Mouse (Mus musculus): ENCODE measurements around the gene Senp3. TPM values are rescaled to one million over a fixed set of nuclear protein-coding genes. Genes with fewer than 3 reads are reported as not detected.

The Senp3 gene
- 10 to 100 TPM; 64.7 to 65.2 TPM for total RNA-seq (2023)

DNA sequence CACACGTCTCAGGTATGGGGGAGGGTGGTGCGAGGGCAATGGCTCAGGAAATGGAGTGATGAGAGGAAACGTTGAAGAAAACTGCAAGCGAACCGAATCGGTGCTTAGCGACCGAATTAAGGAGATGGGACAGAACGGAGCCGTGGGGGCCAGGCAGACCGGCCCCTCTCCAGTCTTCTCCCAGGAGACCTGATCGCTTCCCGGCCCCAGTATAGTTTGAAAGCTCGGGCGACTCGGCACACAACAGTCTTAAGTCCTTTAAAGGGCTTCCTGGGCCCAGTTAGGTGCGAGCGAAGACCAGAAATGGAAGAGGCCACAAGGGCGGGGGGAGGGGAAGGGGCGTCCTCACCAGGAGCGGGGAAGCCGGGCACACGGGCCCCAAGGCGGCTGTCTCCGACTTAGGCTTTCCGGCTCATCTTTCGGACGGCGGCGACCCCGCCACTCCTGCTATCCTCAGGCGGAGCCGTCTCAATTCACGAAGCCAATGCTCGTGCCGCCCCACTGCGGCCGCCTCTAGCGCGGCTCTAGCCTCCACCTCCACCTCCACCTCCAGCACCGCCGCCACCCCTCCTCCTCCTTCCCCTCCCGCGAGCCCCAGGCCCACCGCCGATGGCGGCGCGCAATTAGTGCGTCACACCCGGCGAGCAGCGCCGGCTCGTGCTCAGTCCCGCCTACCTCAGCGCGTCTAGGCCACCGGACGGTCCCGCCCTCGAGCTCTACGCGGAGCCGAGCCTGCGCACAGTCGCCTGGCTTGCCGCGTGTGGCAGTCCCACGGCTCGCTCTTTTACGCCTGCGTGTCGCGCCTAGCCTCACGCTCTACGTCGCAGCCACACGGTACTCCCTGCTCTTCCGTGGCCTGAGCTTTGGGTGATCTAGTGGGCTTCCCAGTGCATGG is at the start of gene Senp3:
Gene Senp3 (minus strand): TSS at position 771 of the 895 bp plus-strand sequence.

GRCm38 (mm10) chr11:69695361-69696181 is 13.7 kb upstream of the Senp3 start, which contains the start of the genes Tnfsf12 and Tnfsfm13:
Gene Tnfsf12, minus strand, starts transcription at chr11:69695849.
Gene Tnfsfm13, minus strand, starts transcription at chr11:69696098.

GRCm38 (mm10) chr11:69685526-69686148 is 3.8 kb upstream of the Senp3 start, which contains the start of gene Tnfsf13:
Gene Tnfsf13, minus strand, starts transcription at chr11:69685784.

GRCm38 (mm10) chr11:69672211-69672706 is 9.6 kb downstream of the Senp3 start, which contains the start of gene Eif4a1:
Gene Eif4a1, minus strand, starts transcription at chr11:69672423.

GRCm38 (mm10) chr11:69665961-69666664 is 15.8 kb downstream of the Senp3 start, which contains the start of gene Cd68:
Gene Cd68, minus strand, starts transcription at chr11:69666153.

GRCm38 (mm10) chr11:69662213-69662966 is 19.5 kb downstream of the Senp3 start, which contains the start of gene Mpdu1:
Gene Mpdu1, minus strand, starts transcription at chr11:69662642.

GRCm38 (mm10) chr11:69655264-69656064 is 26.4 kb downstream of the Senp3 start, which contains the start of gene Sox15:
Gene Sox15, plus strand, starts transcription at chr11:69655314.

GRCm38 (mm10) chr11:69632284-69633089 is 49.4 kb downstream of the Senp3 start, which contains the start of gene Fxr2:
Gene Fxr2, plus strand, starts transcription at chr11:69632990.

Other genes starting within 250 kb of the Senp3 start
- gene Dnah2, start 133.0 kb downstream of the Senp3 start, total RNA-seq (2023), result 1 to 10 TPM; 9.6 to 9.8 TPM
- under 1 TPM; 0.18 to 0.20 TPM for gene Efnb3, start 121.9 kb downstream of the Senp3 start, total RNA-seq (2023)
- 1 to 10 TPM; 9.0 to 9.8 TPM for gene Wrap53, start 101.8 kb downstream of the Senp3 start, total RNA-seq (2023)
- 10 to 100 TPM; 59.1 to 59.7 TPM for gene Trp53, start 101.7 kb downstream of the Senp3 start, total RNA-seq (2023)
- 1 to 10 TPM; 5.4 to 6.9 TPM for gene Atp1b2, start 76.1 kb downstream of the Senp3 start, total RNA-seq (2023)
- not detected for gene Shbg, start 64.2 kb downstream of the Senp3 start, total RNA-seq (2023)
- gene Sat2, start 60.1 kb downstream of the Senp3 start, total RNA-seq (2023), result not detected
- 10 to 100 TPM; 42.3 to 53.2 TPM for gene Fxr2, start 49.1 kb downstream of the Senp3 start, total RNA-seq (2023)
- under 1 TPM in 1 of 2 experiments, not detected in 1; 0.55 TPM for gene Sox15, start 26.8 kb downstream of the Senp3 start, total RNA-seq (2023)
- 10 to 100 TPM; 51.6 to 54.9 TPM for gene Mpdu1, start 19.4 kb downstream of the Senp3 start, total RNA-seq (2023)
- gene Cd68, start 15.9 kb downstream of the Senp3 start, total RNA-seq (2023), result 100 to 1,000 TPM; 138 to 157 TPM
- gene Eif4a1, start 9.7 kb downstream of the Senp3 start, total RNA-seq (2023), result 100 to 1,000 TPM; 554 to 653 TPM
- gene Tnfsf13, start 3.7 kb upstream of the Senp3 start, total RNA-seq (2023), result 10 to 100 TPM; 15.8 to 16.0 TPM
- gene Tnfsf12, start 13.8 kb upstream of the Senp3 start, total RNA-seq (2023), result 1 to 10 TPM; 7.9 to 8.7 TPM
- 1 to 10 TPM; 4.7 to 5.5 TPM for gene Tnfsfm13, start 14.0 kb upstream of the Senp3 start, total RNA-seq (2023)
- gene Polr2a, start 76.6 kb upstream of the Senp3 start, total RNA-seq (2023), result 10 to 100 TPM; 82.6 to 86.1 TPM
- not detected for gene Slc35g3, start 79.9 kb upstream of the Senp3 start, total RNA-seq (2023)
- gene Zbtb4, start 83.8 kb upstream of the Senp3 start, total RNA-seq (2023), result 1 to 10 TPM; 2.4 to 3.3 TPM
- 1 to 10 TPM in 1 of 2 experiments, under 1 TPM in 1; 0.79 to 1.9 TPM for gene Chrnb1, start 113.9 kb upstream of the Senp3 start, total RNA-seq (2023)
- under 1 TPM in 1 of 2 experiments, not detected in 1; 0.18 TPM for gene Fgf11, start 119.8 kb upstream of the Senp3 start, total RNA-seq (2023)
- not detected for gene Tmem102, start 123.5 kb upstream of the Senp3 start, total RNA-seq (2023)
- gene Gm39566, start 133.2 kb upstream of the Senp3 start, total RNA-seq (2023), result not detected
- gene Spem2, start 136.4 kb upstream of the Senp3 start, total RNA-seq (2023), result not detected
- not detected for gene Spem1, start 140.1 kb upstream of the Senp3 start, total RNA-seq (2023)
- 1 to 10 TPM; 1.3 to 2.1 TPM for gene Nlgn2, start 155.7 kb upstream of the Senp3 start, total RNA-seq (2023)
- 100 to 1,000 TPM in 1 of 2 experiments, 10 to 100 TPM in 1; 99.2 to 106 TPM for gene Tmem256, start 156.4 kb upstream of the Senp3 start, total RNA-seq (2023)
- 10 to 100 TPM; 35.0 to 35.9 TPM for gene Plscr3, start 164.3 kb upstream of the Senp3 start, total RNA-seq (2023)
- not detected for gene Tnk1, start 176.6 kb upstream of the Senp3 start, total RNA-seq (2023)
- 1 to 10 TPM in 1 of 2 experiments, under 1 TPM in 1; 0.88 to 1.2 TPM for gene Tmem95, start 195.9 kb upstream of the Senp3 start, total RNA-seq (2023)
- gene Kctd11, start 199.3 kb upstream of the Senp3 start, total RNA-seq (2023), result 1 to 10 TPM; 8.6 to 9.0 TPM
- 100 to 1,000 TPM; 260 to 263 TPM for gene Acap1, start 213.5 kb upstream of the Senp3 start, total RNA-seq (2023)
- gene 2810408A11Rik, start 218.9 kb upstream of the Senp3 start, total RNA-seq (2023), result 1 to 10 TPM; 3.0 to 3.2 TPM
- gene Neurl4, start 219.0 kb upstream of the Senp3 start, total RNA-seq (2023), result 10 to 100 TPM; 20.9 to 27.6 TPM
- 10 to 100 TPM; 69.0 to 84.5 TPM for gene Gps2, start 231.8 kb upstream of the Senp3 start, total RNA-seq (2023)
- 100 to 1,000 TPM; 482 to 501 TPM for gene Eif5a, start 239.9 kb upstream of the Senp3 start, total RNA-seq (2023)

Measured in neutrophil, adult 83 days (primary cell).